Mouse (Mus musculus): ENCODE measurements around the gene Orm1. TPM values are rescaled to one million over a fixed set of nuclear protein-coding genes. Genes with fewer than 3 reads are reported as not detected.

Orm1 gene
- 0.21 and 0.31 TPM in 2 replicates for polyA plus RNA-seq (2012; ENCODE audit: low replicate concordance)

DNA sequence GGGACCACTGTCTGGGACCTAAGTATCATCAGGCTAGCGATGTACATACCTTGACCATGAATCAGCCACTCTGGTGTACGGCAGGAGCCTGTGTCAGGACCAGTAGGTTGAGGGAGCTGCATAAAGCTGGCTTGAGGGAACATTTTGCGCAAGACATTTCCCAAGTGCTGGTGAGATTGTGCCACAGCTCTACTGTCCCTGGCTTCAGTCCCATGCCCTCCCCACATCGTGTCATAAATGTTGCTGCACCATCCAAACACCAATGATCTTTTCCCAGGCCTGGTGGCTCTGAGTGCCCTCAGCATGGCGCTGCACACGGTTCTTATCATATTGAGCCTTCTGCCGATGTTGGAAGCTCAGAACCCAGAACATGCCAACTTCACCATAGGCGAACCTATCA lies at the start of gene Orm1:
TSS of gene Orm1 (plus strand) at position 266 of the 400 bp plus-strand sequence.

DNA sequence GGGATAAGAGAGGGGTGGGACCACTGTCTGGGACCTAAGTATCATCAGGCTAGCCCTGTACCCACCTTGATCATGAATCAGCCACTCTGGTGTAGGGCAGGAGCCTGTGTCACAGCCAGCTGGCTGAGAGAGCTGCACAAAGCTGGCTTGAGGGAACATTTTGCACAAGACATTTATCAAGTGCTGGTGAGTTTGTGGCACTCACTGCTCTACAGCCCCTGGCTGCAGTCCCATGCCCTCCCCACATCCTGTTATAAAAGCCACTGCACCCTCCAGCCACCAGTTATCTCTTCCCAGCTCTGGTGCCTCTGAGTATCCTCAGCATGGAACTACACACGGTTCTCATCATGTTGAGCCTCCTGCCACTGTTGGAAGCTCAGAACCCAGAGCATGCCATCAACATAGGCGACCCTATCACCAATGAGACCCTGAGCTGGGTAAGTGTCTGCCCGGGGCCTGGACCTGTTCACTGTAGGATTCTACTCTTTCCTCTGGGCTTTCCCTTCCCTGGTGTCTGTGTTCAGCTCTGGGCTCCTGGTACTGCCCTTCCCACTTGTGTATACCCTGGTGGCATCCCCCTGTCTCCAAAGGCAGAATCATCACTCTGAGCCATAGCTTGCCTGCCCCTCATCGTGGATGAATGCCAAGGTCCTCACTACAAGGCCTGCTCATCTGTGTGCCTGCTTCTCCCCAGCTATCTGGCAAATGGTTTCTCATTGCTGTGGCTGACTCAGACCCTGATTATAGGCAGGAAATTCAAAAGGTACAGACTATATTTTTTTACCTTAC lies 11.7 kb downstream of the Orm1 start, which contains the start of gene Orm3:
TSS of gene Orm3 (plus strand) at position 286 of the 789 bp plus-strand sequence.

GRCm38 (mm10) chr4:63362150-63362549 lies 17.8 kb downstream of the Orm1 start, which contains the start of gene Orm2:
TSS of gene Orm2 (plus strand) at chr4:63362449.

Other genes with a start within 250 kb of the Orm1 start
- gene Ambp, start 189.8 kb upstream of the Orm1 start, polyA plus RNA-seq (2012; ENCODE audit: low replicate concordance), result not detected in 2 replicates
- not detected in 2 replicates for gene Kif12, start 172.4 kb upstream of the Orm1 start, polyA plus RNA-seq (2012; ENCODE audit: low replicate concordance)
- gene Col27a1, start 130.6 kb upstream of the Orm1 start, polyA plus RNA-seq (2012; ENCODE audit: low replicate concordance), result 3.1 and 4.0 TPM in 2 replicates
- not detected in 2 replicates for gene Orm3, start 11.6 kb downstream of the Orm1 start, polyA plus RNA-seq (2012; ENCODE audit: low replicate concordance)
- gene Orm2, start 17.9 kb downstream of the Orm1 start, polyA plus RNA-seq (2012; ENCODE audit: low replicate concordance), result not detected in 2 replicates
- gene Akna, start 58.8 kb downstream of the Orm1 start, polyA plus RNA-seq (2012; ENCODE audit: low replicate concordance), result 285 and 506 TPM in 2 replicates
- gene Whrn, start 151.4 kb downstream of the Orm1 start, polyA plus RNA-seq (2012; ENCODE audit: low replicate concordance), result 61.6 and 147 TPM in 2 replicates
- 75.6 and 84.0 TPM in 2 replicates for gene Atp6v1g1, start 200.2 kb downstream of the Orm1 start, polyA plus RNA-seq (2012; ENCODE audit: low replicate concordance)
- gene Tmem268, start 214.2 kb downstream of the Orm1 start, polyA plus RNA-seq (2012; ENCODE audit: low replicate concordance), result 14.5 and 19.5 TPM in 2 replicates